Mouse (Mus musculus): ENCODE measurements around the gene T. TPM values are rescaled to one million over a fixed set of nuclear protein-coding genes. Genes with fewer than 3 reads are reported as not detected.
A peak's percentile ranks its signal among the peaks of the same experiment; 100 is the strongest.
"Not testable (repeated sequence)": the region's sequence is repeated elsewhere in the genome, so short reads cannot be mapped to it uniquely, and the experiment has no call there.

Gene T
- polyA plus RNA-seq, 2 experiments = 0.56 to 3.6 TPM

DNA sequence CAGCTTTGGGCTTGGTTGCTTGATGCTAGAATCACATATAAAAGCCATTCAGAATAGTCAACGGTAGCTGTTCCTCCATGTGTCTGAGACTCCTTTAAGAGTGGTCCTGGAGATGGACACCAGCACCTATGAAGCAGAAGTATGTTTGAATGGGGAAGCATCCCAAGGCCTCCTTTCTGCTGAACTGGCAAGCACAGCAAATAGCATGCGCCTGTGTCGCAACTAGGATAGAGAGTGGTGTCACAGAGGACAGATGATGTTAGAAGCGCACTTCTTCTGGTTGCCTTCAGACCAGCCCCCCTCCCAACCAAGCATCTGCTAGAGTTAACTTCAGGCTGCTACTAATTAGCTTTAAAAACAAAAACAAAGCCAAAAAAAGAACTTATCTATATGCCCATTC is 43.7 kb upstream of the T start:
- no peak overlapping the region for H3K4me3 ChIP-seq (replicated peaks; ENCODE audit: low read length)
- TF ChIP-seq POLR2A (IDR thresholded peaks at IDR 0.05; ENCODE audit: borderline replicate concordance, extremely low read depth, insufficient read depth, insufficient read length) = no peak
- peaks cover 11% of the 10 kb centered on the region for H3K27me3 ChIP-seq (ENCODE audit: control insufficient read depth, insufficient read depth, low read length)
- 70% methylated on average over 4 of the region's 4 CpGs for WGBS
- ATAC-seq (ENCODE audit: low FRiP score, low read depth) (no peak), DNase-seq (ENCODE audit: low spot score) (no peak)
- H3K4me2 ChIP-seq (replicated peaks; ENCODE audit: low read depth, low read length, severe bottlenecking) = no peak overlapping the region
- no peaks in the 10 kb centered on the region for H3K9me3 ChIP-seq (ENCODE audit: control insufficient read depth, low read length)
- no peak overlapping the region for H3K9ac ChIP-seq (ENCODE audit: low read depth, low read length, severe bottlenecking)
- peaks cover 5% of the 10 kb centered on the region; the same call in 1 of the 2 replicates for H3K4me1 ChIP-seq (ENCODE audit: control insufficient read depth, insufficient read depth, low read length)
- no peaks in the 10 kb centered on the region for H3K36me3 ChIP-seq (ENCODE audit: control insufficient read depth, insufficient read depth, low read length)
- no peak overlapping the region for H3K27ac ChIP-seq (replicated peaks; ENCODE audit: low read depth, low read length)

DNA sequence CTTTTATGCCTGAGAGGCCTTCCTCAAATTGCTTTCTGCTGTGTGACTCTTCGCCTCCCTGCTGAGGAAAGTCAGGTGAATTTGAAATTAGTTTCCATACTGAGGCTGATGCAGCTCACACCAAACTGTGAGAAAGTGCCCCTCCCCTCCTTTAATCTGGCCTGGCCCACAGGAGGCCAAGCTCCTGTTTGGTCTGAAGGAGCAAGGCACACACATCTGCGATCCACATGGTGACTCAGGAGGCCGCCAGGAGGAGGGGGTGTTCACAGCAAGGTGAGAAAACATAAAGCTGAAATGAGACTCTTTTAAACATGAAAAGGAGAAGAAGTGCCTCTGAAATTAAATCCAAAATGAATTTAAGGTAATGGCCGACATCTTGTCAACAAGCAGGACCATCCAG is 37.9 kb upstream of the T start:
- Histone ChIP-seq H3K9me3 (ENCODE audit: control insufficient read depth, low read length) (no peaks in the 10 kb centered on the region), H3K27ac (replicated peaks; ENCODE audit: low read depth, low read length) (no peak overlapping the region), H3K4me2 (replicated peaks; ENCODE audit: low read depth, low read length, severe bottlenecking) (no peak overlapping the region), H3K36me3 (ENCODE audit: control insufficient read depth, insufficient read depth, low read length) (no peaks in the 10 kb centered on the region), H3K9ac (ENCODE audit: low read depth, low read length, severe bottlenecking) (no peak overlapping the region), H3K4me1 (ENCODE audit: control insufficient read depth, insufficient read depth, low read length) (peaks cover 11% of the 10 kb centered on the region; the same call in 1 of the 2 replicates), H3K27me3 (ENCODE audit: control insufficient read depth, insufficient read depth, low read length) (no peaks in the 10 kb centered on the region), H3K4me3 (replicated peaks; ENCODE audit: low read length) (no peak overlapping the region)
- no peak for TF ChIP-seq POLR2A (IDR thresholded peaks at IDR 0.05; ENCODE audit: borderline replicate concordance, extremely low read depth, insufficient read depth, insufficient read length)
- WGBS = 22% methylated on average over 4 of the region's 4 CpGs
- ATAC-seq (ENCODE audit: low FRiP score, low read depth) (peak; percentile 62; the same call in 1 of the 2 replicates), DNase-seq (ENCODE audit: low spot score) (peak; percentile 20)

DNA sequence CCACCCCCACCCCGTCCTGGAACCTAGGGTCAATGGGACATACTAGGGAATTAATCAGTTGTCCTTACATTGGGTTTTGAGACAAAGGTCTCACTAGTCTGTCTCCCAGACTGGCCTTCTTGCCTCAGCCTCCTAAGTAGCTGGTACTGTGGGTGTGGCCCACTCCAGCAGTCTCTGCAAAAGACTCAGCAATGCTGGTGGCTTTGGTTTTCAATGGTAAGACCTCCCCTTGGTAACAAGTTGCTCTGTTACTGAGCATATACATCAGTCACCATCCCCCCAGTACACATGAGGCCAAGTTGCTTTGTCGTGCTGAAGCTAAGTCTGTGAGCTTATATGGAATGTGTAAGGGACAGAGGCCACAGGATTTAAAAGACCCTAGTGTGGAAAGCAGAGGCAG is 36.3 kb upstream of the T start:
- Histone ChIP-seq H3K9ac (ENCODE audit: low read depth, low read length, severe bottlenecking) (no peak overlapping the region), H3K4me3 (replicated peaks; ENCODE audit: low read length) (no peak overlapping the region), H3K4me1 (ENCODE audit: control insufficient read depth, insufficient read depth, low read length) (peaks cover 11% of the 10 kb centered on the region; the same call in 1 of the 2 replicates), H3K9me3 (ENCODE audit: control insufficient read depth, low read length) (no peaks in the 10 kb centered on the region), H3K27me3 (ENCODE audit: control insufficient read depth, insufficient read depth, low read length) (no peaks in the 10 kb centered on the region), H3K36me3 (ENCODE audit: control insufficient read depth, insufficient read depth, low read length) (no peaks in the 10 kb centered on the region), H3K4me2 (replicated peaks; ENCODE audit: low read depth, low read length, severe bottlenecking) (no peak overlapping the region), H3K27ac (replicated peaks; ENCODE audit: low read depth, low read length) (no peak overlapping the region)
- ATAC-seq (ENCODE audit: low FRiP score, low read depth) (no peak), DNase-seq (ENCODE audit: low spot score) (no peak)
- TF ChIP-seq POLR2A (IDR thresholded peaks at IDR 0.05; ENCODE audit: borderline replicate concordance, extremely low read depth, insufficient read depth, insufficient read length) = no peak
- WGBS = 68% methylated on average over 2 of the region's 2 CpGs

DNA sequence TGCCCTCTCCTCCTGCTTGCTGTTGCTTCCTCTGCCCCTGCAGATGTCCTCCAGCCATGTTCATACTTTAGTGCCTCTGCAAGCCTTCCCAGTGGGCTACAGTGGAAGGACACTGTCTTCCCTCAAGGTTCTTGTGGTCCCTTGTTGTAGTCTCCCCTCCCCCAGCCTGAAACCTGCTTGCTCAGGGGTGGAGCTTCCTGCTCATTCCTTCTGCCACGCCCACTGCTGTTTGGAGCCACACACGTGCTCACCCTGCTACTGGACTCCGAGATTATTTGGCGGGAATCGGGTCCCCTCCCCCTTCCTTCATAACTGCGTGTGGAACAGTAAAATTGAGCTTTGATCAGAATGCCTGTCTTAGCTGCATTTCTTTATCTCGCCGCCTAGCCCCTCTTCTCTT is 30.3 kb upstream of the T start:
- H3K9me3 ChIP-seq (ENCODE audit: control insufficient read depth, low read length); H3K27ac ChIP-seq (replicated peaks; ENCODE audit: low read depth, low read length); H3K4me3 ChIP-seq (replicated peaks; ENCODE audit: low read length); H3K36me3 ChIP-seq (ENCODE audit: control insufficient read depth, insufficient read depth, low read length); H3K4me2 ChIP-seq (replicated peaks; ENCODE audit: low read depth, low read length, severe bottlenecking); ATAC-seq (ENCODE audit: low FRiP score, low read depth); H3K27me3 ChIP-seq (ENCODE audit: control insufficient read depth, insufficient read depth, low read length); H3K9ac ChIP-seq (ENCODE audit: low read depth, low read length, severe bottlenecking); DNase-seq (ENCODE audit: low spot score): not testable (repeated sequence)
- H3K4me1 ChIP-seq (ENCODE audit: control insufficient read depth, insufficient read depth, low read length) = peaks cover 16% of the 10 kb centered on the region
- 50% methylated on average over 8 of the region's 8 CpGs for WGBS

DNA sequence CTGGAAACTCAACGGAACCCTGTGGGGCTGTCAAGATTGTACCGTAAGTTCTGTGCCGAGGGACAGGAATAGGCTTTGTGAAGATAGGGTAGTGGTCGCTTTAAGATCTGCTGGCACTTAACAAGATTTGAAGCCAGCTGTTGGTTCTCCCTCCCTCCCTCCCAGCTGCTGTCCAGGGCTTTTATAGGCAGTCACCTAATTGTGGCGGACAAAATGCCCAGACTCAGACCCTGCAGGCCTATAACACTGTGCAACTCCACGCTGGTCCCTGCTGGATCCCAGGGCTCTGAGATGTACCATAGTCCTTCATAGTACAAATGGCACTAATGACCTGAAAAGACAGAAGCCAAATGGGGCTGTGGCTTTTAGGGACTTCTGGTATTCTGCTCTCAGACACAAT is 27.9 kb upstream of the T start:
- H3K27me3 ChIP-seq (ENCODE audit: control insufficient read depth, insufficient read depth, low read length) = 0 out of 2 replicates have a peak, but pooled peaks cover 7% of the 10 kb centered on the region
- no peaks in the 10 kb centered on the region for H3K9me3 ChIP-seq (ENCODE audit: control insufficient read depth, low read length)
- no peak for TF ChIP-seq POLR2A (IDR thresholded peaks at IDR 0.05; ENCODE audit: borderline replicate concordance, extremely low read depth, insufficient read depth, insufficient read length)
- ATAC-seq (ENCODE audit: low FRiP score, low read depth) = peak; percentile 37; the same call in 1 of the 2 replicates
- 14% methylated on average over 6 of the region's 6 CpGs for WGBS
- no peak overlapping the region for H3K4me2 ChIP-seq (replicated peaks; ENCODE audit: low read depth, low read length, severe bottlenecking)
- H3K4me1 ChIP-seq (ENCODE audit: control insufficient read depth, insufficient read depth, low read length) = peaks cover 16% of the 10 kb centered on the region
- H3K27ac ChIP-seq (replicated peaks; ENCODE audit: low read depth, low read length) = no peak overlapping the region
- no peak overlapping the region for H3K4me3 ChIP-seq (replicated peaks; ENCODE audit: low read length)
- H3K36me3 ChIP-seq (ENCODE audit: control insufficient read depth, insufficient read depth, low read length) = no peaks in the 10 kb centered on the region
- H3K9ac ChIP-seq (ENCODE audit: low read depth, low read length, severe bottlenecking) = no peak overlapping the region
- DNase-seq (ENCODE audit: low spot score) = no peak

DNA sequence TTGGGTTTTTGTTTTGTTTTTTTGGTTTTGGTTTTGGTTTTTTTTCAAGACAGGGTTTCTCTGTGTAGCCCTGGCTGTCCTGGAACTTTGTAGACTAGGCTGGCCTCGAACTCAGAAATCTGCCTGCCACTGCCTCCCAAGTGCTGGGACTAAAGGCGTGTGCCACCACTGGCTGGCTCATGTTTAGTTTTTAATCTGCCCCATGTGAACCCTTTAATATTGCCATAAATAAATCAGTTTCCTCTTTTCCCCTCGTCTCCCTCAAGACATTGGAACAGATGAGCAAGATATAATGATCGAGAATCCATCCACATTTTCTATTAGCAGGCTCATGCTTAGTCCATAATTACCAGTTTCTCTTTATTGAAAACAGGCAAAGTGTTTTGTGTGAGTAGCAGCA is 26.2 kb upstream of the T start:
- not testable (repeated sequence) for H3K36me3 ChIP-seq (ENCODE audit: control insufficient read depth, insufficient read depth, low read length); H3K4me2 ChIP-seq (replicated peaks; ENCODE audit: low read depth, low read length, severe bottlenecking); H3K9ac ChIP-seq (ENCODE audit: low read depth, low read length, severe bottlenecking); ATAC-seq (ENCODE audit: low FRiP score, low read depth); H3K4me3 ChIP-seq (replicated peaks; ENCODE audit: low read length); H3K9me3 ChIP-seq (ENCODE audit: control insufficient read depth, low read length); H3K27me3 ChIP-seq (ENCODE audit: control insufficient read depth, insufficient read depth, low read length); H3K27ac ChIP-seq (replicated peaks; ENCODE audit: low read depth, low read length); DNase-seq (ENCODE audit: low spot score)
- peaks cover 16% of the 10 kb centered on the region for H3K4me1 ChIP-seq (ENCODE audit: control insufficient read depth, insufficient read depth, low read length)
- WGBS = 44% methylated on average over 4 of the region's 4 CpGs

Measured in limb, embryonic 14.5 days (tissue).